Mouse (Mus musculus): Measurements from ENCODE around the gene Esr1.

Esr1 gene

DNA sequence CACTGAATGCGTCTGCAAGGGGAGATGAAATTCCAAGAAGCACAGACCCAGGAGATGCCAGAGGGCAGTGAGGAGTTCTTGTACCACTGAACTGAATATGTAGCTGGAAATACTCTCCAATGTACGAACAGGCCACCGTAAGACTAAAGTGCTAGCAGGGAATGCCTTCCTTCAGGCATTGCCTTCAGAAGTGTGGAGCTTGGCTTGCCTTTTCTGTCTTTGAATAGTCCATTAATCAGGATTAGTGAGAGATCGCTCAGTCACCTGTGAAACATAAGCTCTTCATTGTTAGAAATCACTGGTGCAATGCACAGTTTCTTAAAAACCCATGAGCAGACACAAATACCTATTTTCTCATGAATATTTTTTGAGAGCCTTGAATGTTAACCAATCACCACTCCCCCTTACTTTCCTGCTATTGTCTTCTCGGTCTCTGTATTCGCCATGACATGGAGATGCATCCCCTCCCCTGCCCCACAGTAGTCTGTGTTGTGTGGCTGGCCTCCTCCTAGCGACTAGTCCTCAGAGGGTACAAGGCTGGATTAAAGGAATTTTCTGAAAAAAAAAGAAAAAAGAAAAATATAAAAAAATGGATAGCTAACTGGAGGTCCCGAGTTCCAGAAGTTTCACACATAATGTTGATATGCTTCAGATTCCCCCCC lies 263.8 kb downstream of the Esr1 start:
- WGBS, result 67% methylated on average over 8 of the region's 8 CpGs

DNA sequence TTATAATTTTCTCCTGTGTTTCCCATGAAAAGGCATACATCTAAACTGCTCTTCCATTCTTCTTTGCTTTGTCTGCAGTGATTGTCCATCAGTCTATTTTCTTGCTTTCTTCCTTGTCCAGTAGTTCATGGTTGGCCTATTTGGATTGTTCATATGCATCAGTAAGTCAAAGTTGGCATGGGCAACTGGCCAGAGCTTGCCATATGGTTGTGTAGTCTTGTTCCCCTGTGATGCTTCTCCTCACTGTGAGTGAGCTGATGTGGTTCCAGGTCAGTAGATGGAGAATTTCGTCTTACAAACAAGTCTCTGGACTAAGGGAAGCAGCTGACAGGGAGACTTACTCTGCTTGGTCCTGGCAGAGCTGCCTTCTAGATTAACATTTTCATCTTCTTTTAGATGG lies 270.0 kb downstream of the Esr1 start:
- 47% methylated on average over 1 of the region's 1 CpGs for WGBS

- 52% methylated on average over 3 of the region's 3 CpGs for WGBS
Observed at GRCm38 (mm10) chr10:4885506-4885905, 274.1 kb downstream of the Esr1 start.

DNA sequence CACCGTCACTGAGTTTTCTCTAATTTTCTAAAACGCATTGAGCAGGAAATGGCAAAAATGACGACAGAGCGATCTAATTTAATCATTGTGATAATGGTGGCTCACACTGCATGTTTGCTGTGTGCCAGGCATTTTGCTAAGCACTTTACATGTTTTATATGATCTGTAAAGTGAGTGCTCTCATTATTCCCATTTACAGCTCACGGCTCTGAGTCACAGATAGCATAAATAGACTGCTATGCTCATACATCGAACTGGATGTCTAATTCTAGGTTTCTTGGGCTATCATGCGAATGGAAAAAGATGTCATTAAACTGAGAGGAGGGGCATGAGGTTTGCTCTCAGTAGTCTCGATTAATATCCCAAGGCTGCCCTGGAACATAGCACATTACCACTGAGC lies 274.6 kb downstream of the Esr1 start:
- 46% methylated on average over 8 of the region's 8 CpGs for WGBS

DNA sequence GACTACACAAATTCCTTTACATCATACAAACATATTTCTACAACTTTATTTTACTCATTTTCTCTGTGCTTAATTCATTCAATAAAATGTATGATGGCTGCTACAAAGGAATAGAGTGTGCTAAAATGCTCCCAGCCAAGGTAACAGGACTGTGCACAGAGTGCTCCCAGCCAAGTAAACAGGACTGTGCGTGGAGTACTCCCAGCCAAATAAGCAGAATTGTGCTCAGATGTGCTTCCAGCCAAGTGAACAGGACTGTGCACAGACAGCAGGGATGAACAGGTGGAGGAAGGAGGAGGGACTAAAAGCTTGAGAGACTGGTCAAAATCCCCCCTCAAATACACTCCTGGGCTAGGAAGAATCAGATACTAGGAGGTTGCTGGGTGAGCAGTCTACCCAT lies 282.1 kb downstream of the Esr1 start:
- WGBS, result 40% methylated on average over 1 of the region's 1 CpGs

DNA sequence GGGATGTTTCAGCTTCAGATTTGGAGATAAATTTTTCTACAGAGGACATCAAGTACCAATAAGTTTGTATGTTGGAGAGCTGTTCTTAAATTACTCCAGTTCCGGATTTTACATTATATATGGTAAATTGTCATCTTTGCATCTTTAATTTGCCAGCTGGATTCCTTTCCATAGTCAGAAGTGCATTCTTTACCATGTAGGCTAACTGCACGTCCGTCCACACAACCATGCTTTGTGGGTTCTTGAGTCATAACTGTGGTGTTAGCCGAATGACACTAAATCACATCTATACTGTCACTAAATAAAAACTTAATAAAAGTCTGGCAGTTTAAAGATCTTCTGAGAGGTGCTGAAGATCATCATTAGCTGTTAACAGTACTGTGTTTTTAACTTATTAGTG lies 286.4 kb downstream of the Esr1 start:
- 67% methylated on average over 4 of the region's 4 CpGs for WGBS

DNA sequence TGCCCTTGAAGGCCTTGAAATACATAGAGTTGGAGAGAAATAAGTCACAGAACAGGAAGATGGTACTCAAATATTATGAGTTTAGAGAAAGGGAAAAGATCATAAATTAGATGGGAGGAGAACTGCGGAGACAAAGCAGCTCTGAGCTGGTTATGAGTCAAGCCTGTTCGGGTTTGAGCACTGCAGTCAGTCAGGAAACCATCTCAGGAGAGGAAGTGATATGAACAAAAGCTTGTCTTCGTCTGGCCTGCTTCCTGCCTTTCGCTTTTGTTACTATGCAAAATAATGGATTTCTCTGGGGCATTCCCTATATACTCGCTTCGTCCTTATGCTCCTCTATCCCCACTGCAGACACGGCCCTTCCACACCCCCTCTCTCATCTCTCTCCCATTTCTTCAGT lies 288.9 kb downstream of the Esr1 start:
- WGBS, result 76% methylated on average over 7 of the region's 7 CpGs

DNA sequence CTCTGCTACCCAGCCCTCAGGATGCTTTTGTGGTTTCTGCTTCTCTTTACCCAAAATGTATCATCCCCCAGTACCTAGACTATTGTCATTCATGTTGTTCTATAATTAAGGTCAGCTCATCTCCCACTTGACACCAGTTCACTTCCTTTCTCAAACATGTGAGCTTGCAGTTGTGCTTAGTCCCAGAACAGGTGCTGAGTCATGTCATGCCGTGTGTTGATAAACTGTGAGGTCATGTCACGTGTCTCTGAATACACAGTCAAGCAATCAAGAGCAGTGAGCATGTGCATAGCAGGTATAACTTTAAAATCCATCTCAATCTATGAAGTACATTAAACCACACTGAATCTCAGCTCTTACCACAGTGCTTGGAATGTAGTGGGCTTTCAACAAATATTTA lies 297.9 kb downstream of the Esr1 start:
- 91% methylated on average over 2 of the region's 2 CpGs for WGBS

- 86% methylated on average over 4 of the region's 4 CpGs for WGBS
Observed at GRCm38 (mm10) chr10:4910451-4910850, 299.1 kb downstream of the Esr1 start.

- 86% methylated on average over 4 of the region's 4 CpGs for WGBS
Observed at GRCm38 (mm10) chr10:4919046-4919445, 307.7 kb downstream of the Esr1 start.

- WGBS, result 64% methylated on average over 2 of the region's 2 CpGs
Observed at GRCm38 (mm10) chr10:4923616-4924015, 312.2 kb downstream of the Esr1 start.

DNA sequence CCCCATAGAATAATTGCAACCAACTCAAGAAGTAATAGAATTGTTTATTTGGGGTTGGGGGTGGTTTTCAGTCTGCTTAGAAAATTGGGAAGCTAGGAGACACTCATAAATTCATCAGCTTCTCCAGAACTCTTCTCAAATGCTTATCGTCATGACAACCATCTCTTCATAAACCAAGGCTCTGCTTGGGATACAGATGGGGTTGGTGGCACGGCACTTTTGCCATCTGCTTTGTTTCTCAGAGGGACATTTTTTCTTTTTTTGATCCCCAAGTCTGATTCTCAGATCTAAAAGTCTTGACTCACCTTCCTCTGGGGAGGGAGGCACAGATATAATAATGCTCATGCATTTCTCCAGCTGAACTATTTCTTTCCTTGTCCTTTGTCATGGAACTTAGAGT lies 313.0 kb downstream of the Esr1 start:
- 39% methylated on average over 2 of the region's 2 CpGs for WGBS

GRCm38 (mm10) chr10:4943148-4943547 lies 331.8 kb downstream of the Esr1 start:
- WGBS, result 85% methylated on average over 5 of the region's 5 CpGs

- WGBS, result 80% methylated on average over 2 of the region's 2 CpGs
Observed at GRCm38 (mm10) chr10:4944725-4945124, 333.3 kb downstream of the Esr1 start.

DNA sequence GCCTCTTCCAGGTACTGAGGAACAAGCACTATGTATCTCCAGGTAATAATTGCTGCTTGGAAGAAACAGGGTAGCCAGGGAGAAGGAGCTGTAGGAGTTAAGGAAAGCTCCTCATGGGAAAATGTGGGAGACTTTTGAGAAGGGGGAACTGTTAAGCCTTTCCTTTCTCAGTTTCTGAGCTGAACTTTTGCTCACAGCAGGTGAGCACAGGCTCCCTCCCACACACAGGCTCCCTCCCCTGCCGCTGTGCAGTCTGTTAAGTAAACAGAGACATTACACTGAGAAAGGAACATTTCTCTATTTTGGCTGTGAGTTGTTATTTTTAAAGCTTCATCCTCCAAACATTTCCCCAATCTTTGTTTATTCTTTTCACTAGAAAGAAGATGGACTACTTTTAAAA lies 354.4 kb downstream of the Esr1 start:
- 22% methylated on average over 1 of the region's 1 CpGs for whole genome bisulfite sequencing

- WGBS, result 82% methylated on average over 7 of the region's 7 CpGs
Observed at GRCm38 (mm10) chr10:4971156-4971555, 359.8 kb downstream of the Esr1 start.

DNA sequence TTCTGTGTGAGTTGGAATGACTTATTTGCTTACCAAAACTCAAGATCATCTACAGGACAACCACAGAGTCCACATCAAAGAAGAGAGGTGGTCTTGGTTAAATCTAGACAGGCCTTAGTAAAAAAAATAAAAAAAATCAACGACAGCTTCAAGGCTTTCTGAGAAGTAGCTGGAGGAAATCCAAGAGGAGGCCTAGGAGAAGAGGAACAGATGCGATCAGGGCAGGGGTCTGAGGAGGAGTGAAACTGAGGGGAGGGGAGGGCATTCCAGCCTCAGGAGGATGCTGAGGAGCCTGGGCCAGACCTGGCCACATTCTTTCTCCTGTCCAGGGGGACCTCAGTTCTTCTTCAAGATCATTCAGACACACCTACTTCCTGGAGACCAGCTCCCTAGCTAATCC lies 360.6 kb downstream of the Esr1 start:
- 55% methylated on average over 2 of the region's 2 CpGs for WGBS

- WGBS, result 90% methylated on average over 4 of the region's 4 CpGs
Observed at GRCm38 (mm10) chr10:4974246-4974645, 362.9 kb downstream of the Esr1 start.

- 68% methylated on average over 2 of the region's 2 CpGs for WGBS
Observed at GRCm38 (mm10) chr10:4976557-4976956, 365.2 kb downstream of the Esr1 start.

- WGBS, result 84% methylated on average over 3 of the region's 3 CpGs
Observed at GRCm38 (mm10) chr10:4977374-4977773, 366.0 kb downstream of the Esr1 start.

DNA sequence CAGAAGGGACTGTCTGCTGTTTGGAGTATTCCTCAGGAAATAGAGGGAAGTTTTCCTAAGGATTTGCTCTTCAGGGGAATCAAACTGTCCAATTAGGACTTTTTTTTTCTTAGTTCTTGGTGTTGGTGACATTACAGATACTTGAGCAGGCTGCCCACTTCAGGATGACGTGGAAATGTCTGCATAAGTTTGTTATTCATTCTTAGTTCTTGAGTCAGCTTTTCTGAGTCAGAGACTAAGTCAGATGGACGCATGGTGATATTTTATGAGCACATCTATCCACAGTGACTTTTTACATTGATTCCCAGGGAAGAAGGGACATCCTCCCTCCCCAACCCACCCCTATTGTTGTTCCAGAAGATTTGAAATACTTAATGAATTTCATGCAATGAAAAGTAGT lies 372.5 kb downstream of the Esr1 start:
- 41% methylated on average over 2 of the region's 2 CpGs for WGBS

GRCm38 (mm10) chr10:4993802-4994201 lies 382.4 kb downstream of the Esr1 start:
- WGBS, result 47% methylated on average over 3 of the region's 3 CpGs

DNA sequence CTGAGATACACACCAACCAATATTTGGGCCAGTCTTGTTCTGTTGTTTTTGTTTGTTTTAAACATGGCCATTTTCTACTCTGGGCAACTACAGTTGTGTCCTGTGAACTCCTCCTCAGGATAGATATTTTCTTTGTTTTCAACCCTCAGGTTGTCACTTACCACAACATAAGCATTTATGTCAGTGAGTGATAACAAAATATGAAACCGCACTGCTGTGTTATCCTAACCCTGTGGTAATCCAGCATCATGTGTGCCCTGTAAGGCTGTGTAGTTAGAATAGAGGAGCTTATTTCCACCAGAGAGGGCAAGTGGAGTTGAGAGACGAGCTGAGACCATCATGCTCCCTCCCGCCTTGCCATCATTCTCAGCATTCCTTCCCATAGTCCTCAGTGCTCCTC lies 385.2 kb downstream of the Esr1 start:
- WGBS, result 86% methylated on average over 3 of the region's 3 CpGs

GRCm38 (mm10) chr10:5008795-5009366 lies 397.5 kb downstream of the Esr1 start:
- WGBS, result 65% methylated on average over 8 of the region's 8 CpGs
